Mouse (Mus musculus): ENCODE results near the gene Emx1.
"Not testable (repeated sequence)": the region's sequence is repeated elsewhere in the genome, so short reads cannot be mapped to it uniquely, and the experiment has no call there.

Gene Emx1

GRCm38 (mm10) chr6:85187340-85188211 is at the start of gene Emx1:
TSS of gene Emx1 (plus strand) at chr6:85187438.
- DNase-seq (ENCODE audit: low read depth, low spot score), result no peak

- no peak for DNase-seq (ENCODE audit: low read depth, low spot score)
Observed at GRCm38 (mm10) chr6:85139534-85139933, 47.7 kb upstream of the Emx1 start.

- not testable (repeated sequence) for DNase-seq (ENCODE audit: low read depth, low spot score)
Observed at GRCm38 (mm10) chr6:85141013-85141412, 46.2 kb upstream of the Emx1 start.

GRCm38 (mm10) chr6:85144466-85144865 is 42.8 kb upstream of the Emx1 start:
- DNase-seq (ENCODE audit: low read depth, low spot score), result no peak

- DNase-seq (ENCODE audit: low read depth, low spot score), result no peak
Observed at GRCm38 (mm10) chr6:85147636-85148035, 39.6 kb upstream of the Emx1 start.

GRCm38 (mm10) chr6:85150386-85150785 is 36.9 kb upstream of the Emx1 start:
- no peak for DNase-seq (ENCODE audit: low read depth, low spot score)

GRCm38 (mm10) chr6:85153970-85154540 is 33.2 kb upstream of the Emx1 start:
- peak; percentile 77 for DNase-seq (ENCODE audit: low read depth, low spot score)

- DNase-seq (ENCODE audit: low read depth, low spot score), result peak; percentile 51
Observed at GRCm38 (mm10) chr6:85154861-85155528, 32.2 kb upstream of the Emx1 start.

- DNase-seq (ENCODE audit: low read depth, low spot score), result not testable (repeated sequence)
Observed at GRCm38 (mm10) chr6:85156551-85156950, 30.7 kb upstream of the Emx1 start.

- not testable (repeated sequence) for DNase-seq (ENCODE audit: low read depth, low spot score)
Observed at GRCm38 (mm10) chr6:85158040-85158804, 29.0 kb upstream of the Emx1 start.

GRCm38 (mm10) chr6:85159092-85159760 is 28.0 kb upstream of the Emx1 start:
- peak; percentile 29 for DNase-seq (ENCODE audit: low read depth, low spot score)

GRCm38 (mm10) chr6:85160201-85160923 is 26.9 kb upstream of the Emx1 start:
- peak; percentile 67 for DNase-seq (ENCODE audit: low read depth, low spot score)

GRCm38 (mm10) chr6:85165440-85165921 is 21.8 kb upstream of the Emx1 start:
- DNase-seq (ENCODE audit: low read depth, low spot score), result no peak

GRCm38 (mm10) chr6:85179569-85179968 is 7.7 kb upstream of the Emx1 start:
- no peak for DNase-seq (ENCODE audit: low read depth, low spot score)

GRCm38 (mm10) chr6:85180036-85180435 is 7.2 kb upstream of the Emx1 start:
- no peak for DNase-seq (ENCODE audit: low read depth, low spot score)

GRCm38 (mm10) chr6:85183951-85184350 is 3.3 kb upstream of the Emx1 start:
- DNase-seq (ENCODE audit: low read depth, low spot score), result no peak

GRCm38 (mm10) chr6:85186033-85186743 is 1.1 kb upstream of the Emx1 start:
- DNase-seq (ENCODE audit: low read depth, low spot score), result no peak

GRCm38 (mm10) chr6:85186744-85187059 is 536 bp upstream of the Emx1 start:
- no peak for DNase-seq (ENCODE audit: low read depth, low spot score)

- no peak for DNase-seq (ENCODE audit: low read depth, low spot score)
Observed at GRCm38 (mm10) chr6:85188256-85189110, 1.2 kb downstream of the Emx1 start.

Data from embryo, embryonic 11.5 days (tissue).